Mouse (Mus musculus): Measurements from ENCODE around the gene Dmrt1. TPM values are rescaled to one million over a fixed set of nuclear protein-coding genes. Genes with fewer than 3 reads are reported as not detected.

Gene Dmrt1
- polyA plus RNA-seq, 1 experiment from 2014 or later, result not detected

GRCm38 (mm10) chr19:25545714-25546340 is 40.4 kb downstream of the Dmrt1 start:
- H3K9me3 ChIP-seq (ENCODE audit: control insufficient read depth, low read length), result no peaks in the 10 kb centered on the region
- no peak overlapping the region for H3K9ac ChIP-seq (ENCODE audit: low read depth, low read length)
- H3K27me3 ChIP-seq (replicated peaks; ENCODE audit: control insufficient read depth, insufficient read depth, low read length), result no peaks in the 10 kb centered on the region
- no peaks in the 10 kb centered on the region for H3K36me3 ChIP-seq (ENCODE audit: control insufficient read depth, insufficient read depth, low read length)
- no peak for ATAC-seq (replicated peaks; ENCODE audit: low FRiP score)
- DNase-seq (ENCODE audit: low spot score), result peak; percentile 44
- 35% methylated on average over 13 of the region's 13 CpGs for WGBS
- H3K4me3 ChIP-seq (ENCODE audit: low read depth, low read length), result no peak overlapping the region
- H3K27ac ChIP-seq (ENCODE audit: low read depth, low read length), result no peak overlapping the region
- H3K4me1 ChIP-seq (replicated peaks; ENCODE audit: control insufficient read depth, insufficient read depth, low read length), result no peaks in the 10 kb centered on the region
- H3K4me2 ChIP-seq, result no peak overlapping the region

GRCm38 (mm10) chr19:25547086-25547643 is 41.7 kb downstream of the Dmrt1 start:
- ATAC-seq (replicated peaks; ENCODE audit: low FRiP score) (no peak), DNase-seq (ENCODE audit: low spot score) (no peak)
- Histone ChIP-seq H3K9me3 (ENCODE audit: control insufficient read depth, low read length) (no peaks in the 10 kb centered on the region), H3K4me3 (ENCODE audit: low read depth, low read length) (no peak overlapping the region), H3K4me1 (replicated peaks; ENCODE audit: control insufficient read depth, insufficient read depth, low read length) (no peaks in the 10 kb centered on the region), H3K9ac (ENCODE audit: low read depth, low read length) (no peak overlapping the region), H3K4me2 (no peak overlapping the region), H3K27ac (ENCODE audit: low read depth, low read length) (no peak overlapping the region), H3K27me3 (replicated peaks; ENCODE audit: control insufficient read depth, insufficient read depth, low read length) (no peaks in the 10 kb centered on the region), H3K36me3 (ENCODE audit: control insufficient read depth, insufficient read depth, low read length) (no peaks in the 10 kb centered on the region)
- whole genome bisulfite sequencing, result 70% methylated on average over 9 of the region's 9 CpGs

GRCm38 (mm10) chr19:25550346-25550745 is 44.9 kb downstream of the Dmrt1 start:
- H3K27ac ChIP-seq (ENCODE audit: low read depth, low read length), result no peak overlapping the region
- H3K27me3 ChIP-seq (replicated peaks; ENCODE audit: control insufficient read depth, insufficient read depth, low read length), result no peaks in the 10 kb centered on the region
- H3K4me2 ChIP-seq, result no peak overlapping the region
- H3K4me3 ChIP-seq (ENCODE audit: low read depth, low read length), result no peak overlapping the region
- H3K4me1 ChIP-seq (replicated peaks; ENCODE audit: control insufficient read depth, insufficient read depth, low read length), result no peaks in the 10 kb centered on the region
- ATAC-seq (replicated peaks; ENCODE audit: low FRiP score) (no peak), DNase-seq (ENCODE audit: low spot score) (no peak)
- no peak overlapping the region for H3K9ac ChIP-seq (ENCODE audit: low read depth, low read length)
- no peaks in the 10 kb centered on the region for H3K36me3 ChIP-seq (ENCODE audit: control insufficient read depth, insufficient read depth, low read length)
- WGBS, result 47% methylated on average over 5 of the region's 5 CpGs
- no peaks in the 10 kb centered on the region for H3K9me3 ChIP-seq (ENCODE audit: control insufficient read depth, low read length)

GRCm38 (mm10) chr19:25551053-25551452 is 45.6 kb downstream of the Dmrt1 start:
- Histone ChIP-seq H3K4me1 (replicated peaks; ENCODE audit: control insufficient read depth, insufficient read depth, low read length) (no peaks in the 10 kb centered on the region), H3K27me3 (replicated peaks; ENCODE audit: control insufficient read depth, insufficient read depth, low read length) (no peaks in the 10 kb centered on the region), H3K27ac (ENCODE audit: low read depth, low read length) (no peak overlapping the region), H3K36me3 (ENCODE audit: control insufficient read depth, insufficient read depth, low read length) (no peaks in the 10 kb centered on the region), H3K9me3 (ENCODE audit: control insufficient read depth, low read length) (no peaks in the 10 kb centered on the region), H3K9ac (ENCODE audit: low read depth, low read length) (no peak overlapping the region), H3K4me3 (ENCODE audit: low read depth, low read length) (no peak overlapping the region), H3K4me2 (no peak overlapping the region)
- whole genome bisulfite sequencing, result 37% methylated on average over 5 of the region's 5 CpGs
- ATAC-seq (replicated peaks; ENCODE audit: low FRiP score) (no peak), DNase-seq (ENCODE audit: low spot score) (no peak)

GRCm38 (mm10) chr19:25564430-25564829 is 59.0 kb downstream of the Dmrt1 start:
- Histone ChIP-seq H3K36me3 (ENCODE audit: control insufficient read depth, insufficient read depth, low read length) (no peaks in the 10 kb centered on the region), H3K4me2 (no peak overlapping the region), H3K9ac (ENCODE audit: low read depth, low read length) (no peak overlapping the region), H3K4me1 (replicated peaks; ENCODE audit: control insufficient read depth, insufficient read depth, low read length) (no peaks in the 10 kb centered on the region), H3K27ac (ENCODE audit: low read depth, low read length) (no peak overlapping the region), H3K27me3 (replicated peaks; ENCODE audit: control insufficient read depth, insufficient read depth, low read length) (peaks cover 14% of the 10 kb centered on the region), H3K9me3 (ENCODE audit: control insufficient read depth, low read length) (0 out of 2 replicates have a peak, but pooled peaks cover 2% of the 10 kb centered on the region), H3K4me3 (ENCODE audit: low read depth, low read length) (no peak overlapping the region)
- DNase-seq (ENCODE audit: low spot score) (no peak), ATAC-seq (replicated peaks; ENCODE audit: low FRiP score) (no peak)
- WGBS, result 67% methylated on average over 12 of the region's 12 CpGs

- ATAC-seq (replicated peaks; ENCODE audit: low FRiP score) (no peak), DNase-seq (ENCODE audit: low spot score) (no peak)
- H3K9me3 ChIP-seq (ENCODE audit: control insufficient read depth, low read length), result no peaks in the 10 kb centered on the region
- H3K4me2 ChIP-seq, result no peak overlapping the region
- H3K9ac ChIP-seq (ENCODE audit: low read depth, low read length), result no peak overlapping the region
- no peak overlapping the region for H3K27ac ChIP-seq (ENCODE audit: low read depth, low read length)
- no peaks in the 10 kb centered on the region for H3K36me3 ChIP-seq (ENCODE audit: control insufficient read depth, insufficient read depth, low read length)
- no peaks in the 10 kb centered on the region for H3K4me1 ChIP-seq (replicated peaks; ENCODE audit: control insufficient read depth, insufficient read depth, low read length)
- H3K4me3 ChIP-seq (ENCODE audit: low read depth, low read length), result no peak overlapping the region
- 53% methylated on average over 7 of the region's 7 CpGs for WGBS
- H3K27me3 ChIP-seq (replicated peaks; ENCODE audit: control insufficient read depth, insufficient read depth, low read length), result peaks cover 26% of the 10 kb centered on the region
Observed at GRCm38 (mm10) chr19:25569778-25570177, 64.4 kb downstream of the Dmrt1 start.

- no peaks in the 10 kb centered on the region for H3K4me1 ChIP-seq (replicated peaks; ENCODE audit: control insufficient read depth, insufficient read depth, low read length)
- H3K27me3 ChIP-seq (replicated peaks; ENCODE audit: control insufficient read depth, insufficient read depth, low read length), result peaks cover 32% of the 10 kb centered on the region
- H3K9me3 ChIP-seq (ENCODE audit: control insufficient read depth, low read length), result no peaks in the 10 kb centered on the region
- no peak overlapping the region for H3K4me3 ChIP-seq (ENCODE audit: low read depth, low read length)
- H3K9ac ChIP-seq (ENCODE audit: low read depth, low read length), result no peak overlapping the region
- H3K4me2 ChIP-seq, result no peak overlapping the region
- no peak overlapping the region for H3K27ac ChIP-seq (ENCODE audit: low read depth, low read length)
- 31% methylated on average over 10 of the region's 10 CpGs for WGBS
- ATAC-seq (replicated peaks; ENCODE audit: low FRiP score), result no peak
- no peaks in the 10 kb centered on the region for H3K36me3 ChIP-seq (ENCODE audit: control insufficient read depth, insufficient read depth, low read length)
- DNase-seq (ENCODE audit: low spot score), result no peak
Observed at GRCm38 (mm10) chr19:25574431-25574830, 69.0 kb downstream of the Dmrt1 start.

- H3K27ac ChIP-seq (ENCODE audit: low read depth, low read length), result no peak overlapping the region
- ATAC-seq (replicated peaks; ENCODE audit: low FRiP score) (peak; percentile 47), DNase-seq (ENCODE audit: low spot score) (no peak)
- H3K9me3 ChIP-seq (ENCODE audit: control insufficient read depth, low read length), result no peaks in the 10 kb centered on the region
- no peaks in the 10 kb centered on the region for H3K4me1 ChIP-seq (replicated peaks; ENCODE audit: control insufficient read depth, insufficient read depth, low read length)
- H3K36me3 ChIP-seq (ENCODE audit: control insufficient read depth, insufficient read depth, low read length), result no peaks in the 10 kb centered on the region
- peak overlapping the region; percentile 41 for H3K4me2 ChIP-seq
- peaks cover 30% of the 10 kb centered on the region for H3K27me3 ChIP-seq (replicated peaks; ENCODE audit: control insufficient read depth, insufficient read depth, low read length)
- H3K9ac ChIP-seq (ENCODE audit: low read depth, low read length), result no peak overlapping the region
- peak overlapping the region; percentile 10; the same call in 1 of the 2 replicates for H3K4me3 ChIP-seq (ENCODE audit: low read depth, low read length)
- WGBS, result 8% methylated on average over 17 of the region's 17 CpGs
Observed at GRCm38 (mm10) chr19:25574981-25575814, 69.8 kb downstream of the Dmrt1 start.
